Mouse (Mus musculus) stomach, embryonic 14.5 days (tissue): ENCODE measurements around the gene Cacna1d. TPM values are rescaled to one million over a fixed set of nuclear protein-coding genes. Genes with fewer than 3 reads are reported as not detected.

Experiments used
- ATAC-seq: fragments of 200-750 bp; cut with Nextera tagmentation; 2 replicates; pipeline ENCODE4 v1.8.0; 2017; ENCODE audit warnings: low read depth, moderate TSS enrichment; ENCODE audit not compliant: insufficient number of reproducible peaks, insufficient read depth, low FRiP score
- H3K27ac ChIP-seq: fragments of 300-500 bp; sonication (generic); 2 replicates; pipeline ENCODE4 v1.5.1; 2014; ENCODE audit warnings: mild to moderate bottlenecking, low read length, moderate library complexity, mixed read lengths
- H3K27me3 ChIP-seq: fragments of 300-500 bp; sonication (generic); 2 replicates; pipeline ENCODE4 v1.6.1; 2014; ENCODE audit warnings: low read length, control low read depth, mixed read lengths; ENCODE audit not compliant: control insufficient read depth, insufficient read depth
- H3K36me3 ChIP-seq: fragments of 300-500 bp; sonication (generic); 2 replicates; pipeline ENCODE4 v1.6.1; 2014; ENCODE audit warnings: mild to moderate bottlenecking, control low read depth, low read length, moderate library complexity, mixed read lengths; ENCODE audit not compliant: control insufficient read depth, insufficient read depth
- H3K4me1 ChIP-seq: fragments of 300-500 bp; sonication (generic); 2 replicates; pipeline ENCODE4 v1.6.1; 2014; ENCODE audit warnings: low read length, control low read depth, mixed read lengths; ENCODE audit not compliant: control insufficient read depth, insufficient read depth
- H3K4me2 ChIP-seq: fragments of 300-500 bp; sonication (generic); replicated peaks from 2 replicates; pipeline ENCODE4 v1.6.1; 2014; ENCODE audit warnings: low read depth, low read length, control low read depth
- H3K4me3 ChIP-seq: fragments of 300-500 bp; sonication (generic); 2 replicates; pipeline ENCODE4 v1.5.1; 2014; ENCODE audit warnings: low read depth, low read length, control low read depth
- H3K9ac ChIP-seq: fragments of 300-500 bp; sonication (generic); replicated peaks from 2 replicates; pipeline ENCODE4 v1.6.1; 2014; ENCODE audit warnings: low read depth, mild to moderate bottlenecking, control low read depth, low read length, moderate library complexity, mixed read lengths
- H3K9me3 ChIP-seq: fragments of 300-500 bp; sonication (generic); 2 replicates; pipeline ENCODE4 v1.6.1; 2016; ENCODE audit warnings: low read depth, low read length, control low read depth; ENCODE audit not compliant: control insufficient read depth
- WGBS: fragments of 180-500 bp; shearing (Covaris S2); extraction: QIAGEN DNeasy Blood & Tissue Kit; methylation state at CpG from one replicate; pipeline ENCODE4 v1.1.7; 2014; 5-methylcytosine and 5-hydroxymethylcytosine counted together
- polyA plus RNA-seq: library from polyadenylated mRNA; unstranded; fragments of >200 nt; fragmentation: Nextera tagmentation; extraction: Ambion mirVana; gene quantifications from 2 replicates; pipeline ENCODE4 v1.2.1, GENCODE M21; 2014

Gene Cacna1d
- polyA plus RNA-seq, 1 experiment from 2014 or later, result 15.3 TPM

DNA sequence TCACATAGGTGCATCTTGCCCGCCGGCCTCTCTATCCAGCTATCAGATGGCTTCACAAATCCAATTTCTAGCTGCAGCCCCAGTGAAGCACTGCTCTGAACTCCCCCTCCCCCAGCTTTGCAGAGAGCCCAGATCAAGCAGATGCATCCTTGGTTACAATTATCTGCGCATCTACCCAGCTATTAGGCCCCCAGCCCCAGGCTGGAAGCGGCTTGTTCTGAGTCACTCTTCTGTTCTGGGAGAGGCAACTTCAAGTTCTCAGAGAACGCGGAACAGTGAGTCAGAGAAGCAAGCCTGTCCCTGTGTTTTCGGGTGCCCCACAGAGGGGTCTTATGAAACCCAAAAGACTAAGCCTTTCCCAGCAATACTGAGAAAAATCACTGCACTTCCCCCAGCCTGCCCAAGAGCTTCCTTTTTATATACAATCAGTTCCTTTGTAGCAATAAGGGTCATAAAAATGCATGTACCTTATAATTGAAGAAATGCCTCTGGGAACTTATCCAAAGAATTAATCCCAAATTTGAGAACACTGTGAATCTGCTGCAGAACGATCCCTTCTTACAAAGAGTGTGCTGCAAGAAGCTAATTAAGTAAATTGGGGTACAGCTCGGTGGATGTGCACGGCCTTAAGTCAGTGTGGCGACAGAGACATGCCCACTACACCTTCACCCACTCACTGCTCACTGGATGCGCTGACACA, 235.4 kb downstream of the Cacna1d start:
- ATAC-seq, result no peak

GRCm38 (mm10) chr14:30254776-30255175, 236.5 kb downstream of the Cacna1d start:
- no peak overlapping the region for H3K27ac ChIP-seq
- 66% methylated on average over 4 of the region's 4 CpGs for WGBS

More for the DNA sequence above, 235.4 kb downstream of the Cacna1d start:
- WGBS, result 70% methylated on average over 12 of the region's 12 CpGs
- Histone ChIP-seq H3K4me3 (no peak overlapping the region), H3K4me2 (no peak overlapping the region), H3K27me3 (no peaks in the 10 kb centered on the region), H3K27ac (no peak overlapping the region), H3K9ac (no peak overlapping the region), H3K9me3 (no peaks in the 10 kb centered on the region), H3K4me1 (peaks cover 3% of the 10 kb centered on the region; the same call in 1 of the 2 replicates), H3K36me3 (no peaks in the 10 kb centered on the region)

GRCm38 (mm10) chr14:30252824-30253223, 238.4 kb downstream of the Cacna1d start:
- H3K9ac ChIP-seq, result no peak overlapping the region
- no peak for ATAC-seq
- H3K4me3 ChIP-seq, result no peak overlapping the region

More at GRCm38 (mm10) chr14:30254776-30255175, 236.5 kb downstream of the Cacna1d start:
- Histone ChIP-seq H3K9me3 (no peaks in the 10 kb centered on the region), H3K36me3 (no peaks in the 10 kb centered on the region), H3K4me3 (no peak overlapping the region), H3K4me1 (peaks cover 3% of the 10 kb centered on the region; the same call in 1 of the 2 replicates), H3K27me3 (no peaks in the 10 kb centered on the region), H3K4me2 (no peak overlapping the region), H3K9ac (no peak overlapping the region)
- ATAC-seq, result no peak

GRCm38 (mm10) chr14:30251351-30251750, 239.9 kb downstream of the Cacna1d start:
- no peaks in the 10 kb centered on the region for H3K36me3 ChIP-seq
- H3K4me1 ChIP-seq, result peaks cover 3% of the 10 kb centered on the region; the same call in 1 of the 2 replicates
- H3K27ac ChIP-seq, result no peak overlapping the region
- H3K4me3 ChIP-seq, result no peak overlapping the region
- no peaks in the 10 kb centered on the region for H3K9me3 ChIP-seq
- H3K27me3 ChIP-seq, result no peaks in the 10 kb centered on the region
- no peak overlapping the region for H3K9ac ChIP-seq
- 91% methylated on average over 5 of the region's 5 CpGs for WGBS
- ATAC-seq, result no peak
- no peak overlapping the region for H3K4me2 ChIP-seq

More at GRCm38 (mm10) chr14:30252824-30253223, 238.4 kb downstream of the Cacna1d start:
- no peak overlapping the region for H3K27ac ChIP-seq
- H3K9me3 ChIP-seq, result no peaks in the 10 kb centered on the region
- peaks cover 3% of the 10 kb centered on the region; the same call in 1 of the 2 replicates for H3K4me1 ChIP-seq
- H3K4me2 ChIP-seq, result no peak overlapping the region
- H3K36me3 ChIP-seq, result no peaks in the 10 kb centered on the region
- 72% methylated on average over 2 of the region's 2 CpGs for WGBS
- H3K27me3 ChIP-seq, result no peaks in the 10 kb centered on the region

DNA sequence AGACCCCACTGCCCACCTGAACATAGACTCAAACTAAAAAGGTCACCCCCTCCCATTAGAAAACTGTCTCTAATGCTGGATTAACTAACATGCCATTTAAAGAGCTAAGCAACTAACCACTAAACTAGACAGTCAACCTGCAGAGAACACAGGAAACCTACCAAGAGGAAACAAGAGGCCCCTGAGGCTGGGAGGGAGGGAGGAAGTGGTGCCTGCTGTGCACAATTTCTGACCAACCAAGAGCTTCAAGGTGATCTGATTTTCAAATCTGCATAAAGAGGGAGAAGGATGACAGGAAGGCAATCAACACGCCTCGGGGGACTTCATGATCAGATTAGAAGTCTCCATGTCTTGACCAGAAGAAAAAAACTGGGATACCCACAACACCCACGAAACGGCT, 241.7 kb downstream of the Cacna1d start:
- H3K27me3 ChIP-seq, result no peaks in the 10 kb centered on the region
- H3K4me2 ChIP-seq, result no peak overlapping the region
- WGBS, result 78% methylated on average over 4 of the region's 4 CpGs
- no peak for ATAC-seq
- H3K36me3 ChIP-seq, result no peaks in the 10 kb centered on the region
- H3K9ac ChIP-seq, result no peak overlapping the region
- no peaks in the 10 kb centered on the region for H3K9me3 ChIP-seq
- H3K4me1 ChIP-seq, result no peaks in the 10 kb centered on the region
- no peak overlapping the region for H3K4me3 ChIP-seq
- no peak overlapping the region for H3K27ac ChIP-seq

- H3K4me3 ChIP-seq, result no peak overlapping the region
- H3K4me2 ChIP-seq, result no peak overlapping the region
- no peak for ATAC-seq
- H3K4me1 ChIP-seq, result no peaks in the 10 kb centered on the region
- H3K9ac ChIP-seq, result no peak overlapping the region
- H3K9me3 ChIP-seq, result no peaks in the 10 kb centered on the region
- WGBS, result 90% methylated on average over 4 of the region's 4 CpGs
- H3K36me3 ChIP-seq, result no peaks in the 10 kb centered on the region
- H3K27me3 ChIP-seq, result no peaks in the 10 kb centered on the region
- H3K27ac ChIP-seq, result no peak overlapping the region
These were observed 242.4 kb downstream of the Cacna1d start for GRCm38 (mm10) chr14:30248811-30249210.

GRCm38 (mm10) chr14:30248121-30248520, 243.1 kb downstream of the Cacna1d start:
- ATAC-seq, result no peak
- 70% methylated on average over 8 of the region's 8 CpGs for WGBS
- no peak overlapping the region for H3K27ac ChIP-seq

GRCm38 (mm10) chr14:30247606-30248005, 243.6 kb downstream of the Cacna1d start:
- no peaks in the 10 kb centered on the region for H3K9me3 ChIP-seq
- H3K4me2 ChIP-seq, result no peak overlapping the region
- ATAC-seq, result no peak
- H3K36me3 ChIP-seq, result no peaks in the 10 kb centered on the region
- no peaks in the 10 kb centered on the region for H3K4me1 ChIP-seq
- no peak overlapping the region for H3K9ac ChIP-seq
- H3K27ac ChIP-seq, result no peak overlapping the region
- H3K4me3 ChIP-seq, result no peak overlapping the region
- 78% methylated on average over 4 of the region's 4 CpGs for WGBS
- no peaks in the 10 kb centered on the region for H3K27me3 ChIP-seq

More at GRCm38 (mm10) chr14:30248121-30248520, 243.1 kb downstream of the Cacna1d start:
- no peak overlapping the region for H3K9ac ChIP-seq
- no peaks in the 10 kb centered on the region for H3K36me3 ChIP-seq
- no peaks in the 10 kb centered on the region for H3K9me3 ChIP-seq
- H3K27me3 ChIP-seq, result no peaks in the 10 kb centered on the region
- no peak overlapping the region for H3K4me2 ChIP-seq
- no peak overlapping the region for H3K4me3 ChIP-seq
- no peaks in the 10 kb centered on the region for H3K4me1 ChIP-seq
